Mouse (Mus musculus) left cerebral cortex, postnatal 10 days (tissue): ENCODE data around the gene Olfr91. TPM values are rescaled to one million over a fixed set of nuclear protein-coding genes. Genes with fewer than 3 reads are reported as not detected.

Experiments used
- total RNA-seq, 2 experiments: library from RNA; stranded (reverse); gene quantifications; 2 replicates each; pipeline ENCODE4 v1.2.3; 2021

Gene Olfr91
- total RNA-seq, 2 experiments from 2014 or later, result not detected

Other genes starting within 250 kb of the Olfr91 start
- gene Trim15, start 231.1 kb downstream of the Olfr91 start, total RNA-seq, result not detected
- gene Trim10, start 228.7 kb downstream of the Olfr91 start, total RNA-seq, result under 1 TPM in 1 of 2 experiments, not detected in 1; 0.19 TPM
- not detected for gene Trim40, start 208.2 kb downstream of the Olfr91 start, total RNA-seq
- not detected for gene Trim31, start 200.2 kb downstream of the Olfr91 start, total RNA-seq
- 1 to 10 TPM; 1.3 to 2.6 TPM for gene Rnf39, start 155.4 kb downstream of the Olfr91 start, total RNA-seq
- 10 to 100 TPM; 89.7 to 90.6 TPM for gene Ppp1r11, start 146.5 kb downstream of the Olfr91 start, total RNA-seq
- gene Znrd1, start 139.7 kb downstream of the Olfr91 start, total RNA-seq, result 10 to 100 TPM; 25.3 to 27.8 TPM
- gene Znrd1as, start 139.7 kb downstream of the Olfr91 start, total RNA-seq, result 1 to 10 TPM; 2.8 to 3.5 TPM
- under 1 TPM in 1 of 2 experiments, not detected in 1; 0.87 TPM for gene 2410137M14Rik, start 117.0 kb downstream of the Olfr91 start, total RNA-seq
- 1 to 10 TPM; 3.6 to 3.9 TPM for gene H2-M5, start 108.7 kb downstream of the Olfr91 start, total RNA-seq
- 10 to 100 TPM; 68.8 to 72.1 TPM for gene Zfp57, start 97.1 kb downstream of the Olfr91 start, total RNA-seq
- gene Mog, start 74.9 kb downstream of the Olfr91 start, total RNA-seq, result 10 to 100 TPM in 1 of 2 experiments, 1 to 10 TPM in 1; 3.7 to 11.2 TPM
- gene Gabbr1, start 52.3 kb downstream of the Olfr91 start, total RNA-seq, result 100 to 1,000 TPM; 579 to 604 TPM
- not detected for gene Olfr90, start 9.8 kb downstream of the Olfr91 start, total RNA-seq
- not detected for gene Olfr92, start 21.8 kb upstream of the Olfr91 start, total RNA-seq
- gene Olfr93, start 63.2 kb upstream of the Olfr91 start, total RNA-seq, result not detected
- gene Ubd, start 95.6 kb upstream of the Olfr91 start, total RNA-seq, result not detected
- gene Olfr94, start 102.7 kb upstream of the Olfr91 start, total RNA-seq, result not detected
- gene Olfr95, start 114.8 kb upstream of the Olfr91 start, total RNA-seq, result not detected
- not detected for gene Olfr96, start 121.9 kb upstream of the Olfr91 start, total RNA-seq
- gene Olfr97, start 139.1 kb upstream of the Olfr91 start, total RNA-seq, result not detected
- gene Olfr98, start 165.5 kb upstream of the Olfr91 start, total RNA-seq, result not detected
- gene H2-M3, start 171.9 kb upstream of the Olfr91 start, total RNA-seq, result 1 to 10 TPM; 2.7 to 3.1 TPM
- gene Olfr99, start 185.2 kb upstream of the Olfr91 start, total RNA-seq, result not detected
- not detected for gene Olfr101, start 206.0 kb upstream of the Olfr91 start, total RNA-seq
- not detected for gene Olfr102, start 218.8 kb upstream of the Olfr91 start, total RNA-seq
- not detected for gene Olfr103, start 241.4 kb upstream of the Olfr91 start, total RNA-seq